Mouse (Mus musculus) left cerebral cortex, postnatal 25 days (tissue): ENCODE measurements at regions not wholly inside any gene's neighbourhood (a gene's known extent, or its start where the extent isn't known, plus 50 kb on each side); places are given as distances from the start of the nearest gene placed in this dataset.

Experiments used
- DNase-seq, 2 experiments: peaks; one replicate each; pipeline ENCODE4 v3.0.0; 2022; ENCODE audit warnings: low spot score in 2 of 2, mixed read lengths in 1 of 2
- intact Hi-C: fragments of 180-260 bp; cut with DNase I; formaldehyde crosslinking; loops from one replicate; pipeline ENCODE4 v1.15.1; 2025

GRCm38 (mm10) chr8:113250264-113250663 lies 385.1 kb upstream of the Mon1b start:
- intact Hi-C loops, result loop anchor here (5.0 kb wide), 1 partner anchor 133 kb away; no protein-coding TSS in a partner anchor
- peak in 1 of 2 experiments; percentile 62 for DNase-seq

DNA sequence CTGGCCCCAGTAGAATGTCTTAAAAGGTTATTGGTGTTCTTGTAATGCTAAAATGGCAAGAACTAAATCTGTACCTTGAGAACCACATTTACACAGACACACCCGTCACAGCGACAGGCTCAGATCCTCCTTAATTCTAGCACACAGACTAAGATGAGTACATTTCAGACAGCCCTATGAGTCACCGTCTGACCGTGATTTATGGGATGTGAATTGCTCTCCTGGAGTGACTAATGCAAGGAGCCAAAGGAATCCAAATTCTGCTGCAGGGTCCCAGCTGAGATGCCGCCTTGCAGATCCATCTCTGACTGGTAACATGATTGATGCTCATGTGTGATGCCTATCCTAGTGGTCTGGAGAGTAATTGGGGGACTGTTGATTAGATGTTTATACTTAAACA lies 381.3 kb upstream of the Mon1b start:
- intact Hi-C loops, result loop anchor here (5.0 kb wide), 1 partner anchor 137 kb away; no protein-coding TSS in a partner anchor
- DNase-seq, result peak; percentile 10 to 72

- no peak for DNase-seq
Measured at GRCm38 (mm10) chr8:113259477-113259876, 375.9 kb upstream of the Mon1b start.

GRCm38 (mm10) chr8:113263296-113263695 lies 372.1 kb upstream of the Mon1b start:
- no peak for DNase-seq

More at GRCm38 (mm10) chr8:113259477-113259876, 375.9 kb upstream of the Mon1b start:
- intact Hi-C loops, result no loop called here

GRCm38 (mm10) chr8:113271262-113271661 lies 364.1 kb upstream of the Mon1b start:
- DNase-seq, result no peak
- intact Hi-C loops, result no loop called here

More at GRCm38 (mm10) chr8:113263296-113263695, 372.1 kb upstream of the Mon1b start:
- intact Hi-C loops, result no loop called here

DNA sequence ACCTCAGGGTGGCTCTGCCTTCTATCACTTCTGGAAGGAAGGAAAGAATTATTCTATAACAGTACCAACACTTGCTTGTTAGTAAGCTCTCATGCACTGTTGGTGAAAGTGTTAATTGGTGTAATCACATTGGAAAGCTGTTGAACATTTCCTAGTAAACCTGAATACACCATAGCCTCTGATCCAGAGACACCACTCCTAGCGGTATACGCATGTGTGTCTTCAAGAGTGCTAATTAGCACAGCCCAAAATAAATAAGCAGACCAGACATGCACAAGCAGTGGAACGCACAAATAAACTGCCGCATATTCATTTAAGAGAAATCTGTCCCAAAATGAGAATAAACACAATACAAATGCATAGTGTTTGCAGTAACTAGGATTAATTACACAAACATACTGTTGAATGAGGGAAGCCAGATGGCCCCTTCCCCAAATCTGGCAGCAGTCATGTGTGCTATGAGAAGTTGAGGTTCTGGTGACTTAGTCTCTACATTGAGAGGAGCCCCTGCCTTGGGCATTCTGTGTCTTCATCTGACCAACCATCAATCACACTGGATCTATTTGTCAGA lies 335.0 kb upstream of the Mon1b start:
- intact Hi-C loops, result no loop called here
- no peak for DNase-seq

DNA sequence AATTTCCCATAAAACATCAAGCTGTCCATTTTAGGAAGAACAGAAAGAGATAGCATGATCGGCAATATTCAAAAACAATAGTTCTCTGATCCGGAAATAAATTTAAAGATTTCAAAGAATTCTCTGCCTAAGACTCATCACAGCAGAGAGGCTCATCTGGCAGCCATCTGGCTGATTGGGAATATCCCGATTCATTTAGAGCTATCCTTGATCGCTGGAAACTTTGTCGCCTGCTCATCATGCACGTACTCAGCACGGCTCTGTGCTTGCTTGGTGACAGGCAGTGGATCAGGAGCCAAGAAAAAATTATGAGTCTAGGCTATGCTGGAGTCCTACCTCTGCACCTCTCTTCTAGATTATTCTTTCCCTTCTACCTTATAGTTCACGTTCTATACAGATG lies 332.0 kb upstream of the Mon1b start:
- intact Hi-C loops, result no loop called here
- no peak for DNase-seq

DNA sequence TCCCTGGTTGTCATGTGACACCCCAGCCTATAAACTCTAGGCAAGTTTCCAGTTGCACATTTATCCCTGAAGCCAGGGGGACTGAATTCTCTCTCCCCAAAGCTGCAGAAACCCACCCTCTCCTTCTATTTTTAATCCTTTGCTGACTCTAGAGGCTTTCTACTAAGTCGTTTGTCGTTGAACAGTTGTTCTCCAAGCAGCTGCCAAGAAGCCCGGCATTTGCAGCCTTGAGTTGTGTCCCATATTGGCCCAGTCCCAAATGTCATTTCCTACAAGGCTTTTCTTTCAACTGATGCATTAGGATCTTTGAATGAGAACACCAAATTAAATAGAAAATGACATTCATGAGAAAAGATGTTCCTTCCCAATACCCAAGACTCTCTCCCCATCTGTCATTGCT lies 318.2 kb upstream of the Mon1b start:
- intact Hi-C loops, result no loop called here
- DNase-seq, result no peak

GRCm38 (mm10) chr8:113331576-113331975 lies 303.8 kb upstream of the Mon1b start:
- no peak for DNase-seq
- intact Hi-C loops, result no loop called here

DNA sequence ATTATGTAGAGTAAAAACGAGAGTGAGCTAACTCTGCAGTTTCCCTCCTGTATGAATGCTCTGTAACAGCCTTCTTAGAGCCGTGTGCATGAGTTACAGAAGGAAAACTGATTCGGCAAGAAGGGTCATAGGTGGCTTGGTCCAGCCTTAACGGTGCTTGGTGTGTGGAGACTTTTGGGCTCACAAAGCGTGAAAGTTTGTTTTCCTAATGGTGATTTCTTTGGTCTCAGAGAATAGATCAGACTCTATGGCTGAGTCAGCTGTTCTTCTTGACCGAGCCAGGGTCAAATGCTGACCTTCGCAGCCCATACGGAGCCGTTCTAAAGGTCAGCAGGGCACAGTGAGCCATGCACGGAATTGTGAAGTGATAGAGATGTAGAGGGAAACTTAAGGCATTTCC lies 294.1 kb upstream of the Mon1b start:
- no peak for DNase-seq
- intact Hi-C loops, result no loop called here

- intact Hi-C loops, result no loop called here
- DNase-seq, result no peak
Measured at GRCm38 (mm10) chr8:113361900-113362299, 273.5 kb upstream of the Mon1b start.

- intact Hi-C loops, result no loop called here
Measured at GRCm38 (mm10) chr8:113364181-113364580, 271.2 kb upstream of the Mon1b start.

DNA sequence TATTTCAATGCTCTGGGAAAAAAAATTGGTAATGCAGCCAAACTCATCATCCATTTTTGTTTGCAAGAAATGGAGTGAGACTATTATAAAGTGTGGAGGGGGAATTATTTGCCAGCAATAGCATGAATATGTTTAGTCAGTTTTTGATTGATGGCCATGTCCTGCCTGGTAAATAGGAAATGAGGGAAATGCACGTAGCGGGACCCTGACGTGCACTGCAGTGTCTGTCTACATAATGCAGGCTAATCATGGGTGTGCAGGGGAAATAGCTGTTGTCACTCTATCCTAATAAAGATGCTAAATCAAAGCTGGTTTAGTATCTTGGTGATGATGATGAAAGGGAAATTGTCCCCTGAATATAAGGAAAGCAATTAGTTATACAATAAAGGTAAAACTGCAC lies 251.9 kb upstream of the Mon1b start:
- DNase-seq, result no peak
- intact Hi-C loops, result no loop called here

More at GRCm38 (mm10) chr8:113364181-113364580, 271.2 kb upstream of the Mon1b start:
- no peak for DNase-seq

- intact Hi-C loops, result no loop called here
Measured at GRCm38 (mm10) chr8:113383974-113384373, 251.4 kb upstream of the Mon1b start.

DNA sequence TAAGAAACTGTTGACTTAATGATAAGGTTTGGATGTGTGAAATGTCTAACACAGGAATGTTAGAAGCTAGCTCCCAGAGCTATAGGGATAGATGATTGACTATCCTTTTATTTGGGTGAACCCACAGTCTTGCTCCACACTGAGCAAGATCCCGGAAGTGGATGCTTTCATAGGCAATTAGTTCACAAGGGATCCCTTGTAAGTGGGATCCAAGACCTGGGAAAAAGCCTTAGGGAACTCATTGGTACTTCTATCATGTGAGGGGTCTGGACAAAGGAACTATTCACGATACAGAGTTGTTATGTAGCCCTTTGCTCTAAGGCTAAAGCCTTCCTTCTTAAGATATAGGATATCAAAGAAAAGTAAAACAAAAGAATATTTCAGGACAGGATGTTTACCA lies 245.9 kb upstream of the Mon1b start:
- no peak for DNase-seq
- intact Hi-C loops, result no loop called here

More at GRCm38 (mm10) chr8:113383974-113384373, 251.4 kb upstream of the Mon1b start:
- no peak for DNase-seq

DNA sequence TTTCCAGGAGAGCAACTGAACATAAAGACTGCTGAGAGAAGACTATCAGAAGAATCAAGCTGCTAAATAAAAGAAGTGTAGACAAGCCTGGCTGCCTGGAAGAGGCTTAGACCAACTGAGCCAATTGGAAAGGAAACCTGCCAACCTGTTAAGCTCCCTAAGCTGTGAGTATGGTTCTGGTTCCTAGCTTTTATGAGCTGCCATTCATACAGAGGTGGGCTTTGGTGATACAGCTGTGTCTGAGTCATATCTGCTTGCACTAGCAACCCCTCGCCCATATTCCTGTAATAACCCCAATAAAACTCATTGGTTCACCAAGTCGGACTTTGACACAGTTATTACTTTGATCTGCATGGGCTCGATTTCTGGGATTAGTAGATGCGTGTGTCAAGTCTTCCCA lies 245.3 kb upstream of the Mon1b start:
- intact Hi-C loops, result no loop called here

GRCm38 (mm10) chr8:113394319-113394718 lies 241.1 kb upstream of the Mon1b start:
- no peak for DNase-seq
- intact Hi-C loops, result no loop called here

More for the DNA sequence above, 245.3 kb upstream of the Mon1b start:
- no peak for DNase-seq

GRCm38 (mm10) chr8:113405158-113405557 lies 230.2 kb upstream of the Mon1b start:
- intact Hi-C loops, result no loop called here
- no peak for DNase-seq

DNA sequence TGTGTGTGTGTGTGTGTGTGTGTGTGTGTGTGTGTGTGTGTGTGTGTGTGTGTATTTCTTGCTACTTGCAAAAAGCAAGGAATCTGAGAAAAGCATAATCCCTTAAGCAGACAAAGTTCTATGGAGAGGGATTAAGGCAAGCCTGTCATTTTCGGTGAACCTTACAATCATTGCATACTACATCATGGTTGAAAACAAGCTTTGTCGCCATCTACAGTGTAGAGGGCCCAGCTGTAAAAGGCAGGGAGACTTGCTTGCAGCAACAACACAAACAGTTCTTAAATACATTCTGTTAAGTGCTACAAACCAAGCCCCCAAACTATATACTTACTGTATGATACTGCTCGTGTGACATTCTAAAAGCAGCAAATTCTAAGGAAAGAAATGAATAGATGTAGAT lies 216.0 kb upstream of the Mon1b start:
- peak in 1 of 2 experiments; percentile 31 for DNase-seq
- intact Hi-C loops, result no loop called here

- intact Hi-C loops, result no loop called here
- no peak for DNase-seq
Measured at GRCm38 (mm10) chr8:113422651-113423050, 212.7 kb upstream of the Mon1b start.

- intact Hi-C loops, result no loop called here
- DNase-seq, result no peak
Measured at GRCm38 (mm10) chr8:113439088-113439487, 196.3 kb upstream of the Mon1b start.

GRCm38 (mm10) chr8:113454022-113454421 lies 181.4 kb upstream of the Mon1b start:
- no peak for DNase-seq
- intact Hi-C loops, result no loop called here
